Mouse (Mus musculus) urinary bladder, postnatal 36 days (tissue): ENCODE measurements around the gene Ywhae.
A peak's percentile ranks its signal among the peaks of the same experiment; 100 is the strongest.

Source experiments
- DNase-seq, 2 experiments: peaks; one replicate each; pipeline ENCODE4 v3.0.0; 2022; ENCODE audit warnings: low spot score in 2 of 2, mixed read lengths in 1 of 2

Gene Ywhae

GRCm38 (mm10) chr11:75737806-75738476 is 5.3 kb downstream of the Ywhae start:
- no peak for DNase-seq

GRCm38 (mm10) chr11:75738477-75738821 is 5.8 kb downstream of the Ywhae start:
- no peak for DNase-seq

GRCm38 (mm10) chr11:75740204-75740603 is 7.5 kb downstream of the Ywhae start:
- no peak for DNase-seq

GRCm38 (mm10) chr11:75741615-75742014 is 8.9 kb downstream of the Ywhae start:
- no peak for DNase-seq

- no peak for DNase-seq
These were observed 12.1 kb downstream of the Ywhae start for GRCm38 (mm10) chr11:75744761-75745160.

GRCm38 (mm10) chr11:75750537-75750936 is 17.9 kb downstream of the Ywhae start:
- DNase-seq = no peak

GRCm38 (mm10) chr11:75751082-75751481 is 18.4 kb downstream of the Ywhae start:
- no peak for DNase-seq

GRCm38 (mm10) chr11:75756687-75757086 is 24.0 kb downstream of the Ywhae start:
- no peak for DNase-seq

GRCm38 (mm10) chr11:75758553-75758952 is 25.9 kb downstream of the Ywhae start:
- DNase-seq = no peak

GRCm38 (mm10) chr11:75760785-75761184 is 28.1 kb downstream of the Ywhae start:
- no peak for DNase-seq

GRCm38 (mm10) chr11:75762708-75763107 is 30.0 kb downstream of the Ywhae start:
- no peak for DNase-seq

- DNase-seq = no peak
These were observed 31.9 kb downstream of the Ywhae start for GRCm38 (mm10) chr11:75764521-75765023.

GRCm38 (mm10) chr11:75765161-75765560 is 32.5 kb downstream of the Ywhae start:
- no peak for DNase-seq

- no peak for DNase-seq
These were observed 34.3 kb downstream of the Ywhae start for GRCm38 (mm10) chr11:75767014-75767413.

GRCm38 (mm10) chr11:75768091-75768989 is 35.7 kb downstream of the Ywhae start:
- no peak for DNase-seq

GRCm38 (mm10) chr11:75769206-75769605 is 36.5 kb downstream of the Ywhae start:
- peak; percentile 64 to 84 for DNase-seq

GRCm38 (mm10) chr11:75772562-75772961 is 39.9 kb downstream of the Ywhae start:
- no peak for DNase-seq

GRCm38 (mm10) chr11:75775919-75776318 is 43.2 kb downstream of the Ywhae start:
- DNase-seq = no peak

GRCm38 (mm10) chr11:75781919-75782318 is 49.2 kb downstream of the Ywhae start:
- DNase-seq = peak; percentile 60 to 67

GRCm38 (mm10) chr11:75783799-75784198 is 51.1 kb downstream of the Ywhae start:
- DNase-seq = no peak

GRCm38 (mm10) chr11:75785897-75786296 is 53.2 kb downstream of the Ywhae start:
- DNase-seq = no peak

- no peak for DNase-seq
These were observed 59.9 kb downstream of the Ywhae start for GRCm38 (mm10) chr11:75792535-75792934.

GRCm38 (mm10) chr11:75793351-75793750 is 60.7 kb downstream of the Ywhae start:
- DNase-seq = no peak
